Mouse (Mus musculus) forebrain, embryonic 12.5 days (tissue): ENCODE results near the gene 2310057N15Rik. TPM values are rescaled to one million over a fixed set of nuclear protein-coding genes. Genes with fewer than 3 reads are reported as not detected.

Source experiments
- polyA plus RNA-seq: library from polyadenylated mRNA; unstranded; fragments of >200 nt; fragmentation: Nextera tagmentation; extraction: Ambion mirVana; gene quantifications from 2 replicates; pipeline ENCODE4 v1.2.1, GENCODE M21; 2016

2310057N15Rik gene
- polyA plus RNA-seq, 1 experiment from 2014 or later: not detected

Other genes starting within 250 kb of the 2310057N15Rik start
- gene Cldn8, start 211.0 kb downstream of the 2310057N15Rik start, polyA plus RNA-seq: 0.17 and 0.82 TPM in 2 replicates
- not detected in 2 replicates for gene Krtap24-1, start 161.9 kb downstream of the 2310057N15Rik start, polyA plus RNA-seq
- not detected in 2 replicates for gene 2310079G19Rik, start 146.5 kb downstream of the 2310057N15Rik start, polyA plus RNA-seq
- gene Krtap26-1, start 126.4 kb downstream of the 2310057N15Rik start, polyA plus RNA-seq: not detected in 2 replicates
- gene Krtap27-1, start 102.5 kb downstream of the 2310057N15Rik start, polyA plus RNA-seq: not detected in 2 replicates
- not detected in 2 replicates for gene 2310061N02Rik, start 66.2 kb downstream of the 2310057N15Rik start, polyA plus RNA-seq
- gene Krtap13-1, start 45.3 kb downstream of the 2310057N15Rik start, polyA plus RNA-seq: not detected in 2 replicates
- not detected in 2 replicates for gene Krtap13, start 22.6 kb downstream of the 2310057N15Rik start, polyA plus RNA-seq
- gene 2310034C09Rik, start 15.4 kb downstream of the 2310057N15Rik start, polyA plus RNA-seq: not detected in 2 replicates
- gene Gm5965, start 3.7 kb upstream of the 2310057N15Rik start, polyA plus RNA-seq: not detected in 2 replicates
- not detected in 2 replicates for gene Gm20741, start 38.0 kb upstream of the 2310057N15Rik start, polyA plus RNA-seq
- not detected in 2 replicates for gene Krtap15, start 46.0 kb upstream of the 2310057N15Rik start, polyA plus RNA-seq
- not detected in 2 replicates for gene Krtap14, start 51.9 kb upstream of the 2310057N15Rik start, polyA plus RNA-seq
- gene Krtap19-1, start 95.2 kb upstream of the 2310057N15Rik start, polyA plus RNA-seq: not detected in 2 replicates
- not detected in 2 replicates for gene Krtap19-2, start 100.1 kb upstream of the 2310057N15Rik start, polyA plus RNA-seq
- gene Krtap19-3, start 103.8 kb upstream of the 2310057N15Rik start, polyA plus RNA-seq: not detected in 2 replicates
- not detected in 2 replicates for gene Krtap19-4, start 110.9 kb upstream of the 2310057N15Rik start, polyA plus RNA-seq
- not detected in 2 replicates for gene Krtap19-5, start 122.3 kb upstream of the 2310057N15Rik start, polyA plus RNA-seq
- not detected in 2 replicates for gene Krtap19-9b, start 158.1 kb upstream of the 2310057N15Rik start, polyA plus RNA-seq
- not detected in 2 replicates for gene Krtap16-3, start 188.7 kb upstream of the 2310057N15Rik start, polyA plus RNA-seq
- gene Krtap22-2, start 236.6 kb upstream of the 2310057N15Rik start, polyA plus RNA-seq: not detected in 2 replicates
- gene Gm10229, start 241.1 kb upstream of the 2310057N15Rik start, polyA plus RNA-seq: not detected in 2 replicates